8 mouse cellular contexts compared by ENCODE assay signal in the genomic region with DNA sequence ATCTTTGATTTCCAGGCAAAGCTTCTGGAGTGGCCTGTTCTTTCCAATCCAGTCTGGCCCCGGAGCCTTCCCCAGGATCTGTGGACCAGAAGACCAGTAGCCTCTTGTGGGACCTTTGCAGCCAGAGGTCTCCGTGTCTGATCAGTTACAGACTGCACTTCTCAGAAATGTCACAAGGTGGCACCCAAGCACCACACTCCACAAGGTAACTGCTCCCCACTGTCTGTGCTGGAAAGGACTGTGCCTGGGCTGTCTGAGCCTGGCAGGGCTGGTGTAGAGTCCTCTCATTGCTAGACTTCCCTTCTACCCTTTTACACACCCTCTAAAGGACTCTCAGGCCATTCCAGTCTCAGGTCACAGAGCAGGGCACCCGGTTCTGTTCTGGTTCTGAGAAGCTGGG. TPM values are rescaled to one million over a fixed set of nuclear protein-coding genes. Genes with fewer than 3 reads are reported as not detected.
DNase-seq lines count a peak whose midpoint lies in the region; ATAC-seq and TF ChIP-seq lines count a peak whose summit lies in the region.

No protein-coding gene starts in this region.

- no peaks in the 10 kb centered on the region for H3K27me3 ChIP-seq in forebrain, postnatal 0 days (ENCODE audit: insufficient read depth, low read length)
- peaks cover 6% of the 10 kb centered on the region; the same call in 1 of the 2 replicates for H3K27me3 ChIP-seq in hindbrain, embryonic 13.5 days

- H3K36me3 ChIP-seq in forebrain, postnatal 0 days (ENCODE audit: insufficient read depth) = no peaks in the 10 kb centered on the region
- H3K36me3 ChIP-seq in hindbrain, embryonic 13.5 days = no peaks in the 10 kb centered on the region

- peak; percentile 36 for DNase-seq in MEL-GATA-1-ER (ENCODE audit: extremely low read depth, low read depth)
- peak; percentile 70 to 79 for DNase-seq in cerebellum, adult 18-20 months
- peak; percentile 79 for DNase-seq in forebrain, postnatal 0 days
- peak; percentile 85 to 86 for DNase-seq in layer of hippocampus, postnatal 10 days (ENCODE audit: low spot score in 2 of 2)
- DNase-seq in lung, postnatal 10 days = peak; percentile 80
- DNase-seq in retina, embryonic 14.5 days (ENCODE audit: low spot score) = peak; percentile 87
- peak; percentile 73 for DNase-seq in thymus, postnatal 25 days

- no peak overlapping the region for H3K4me3 ChIP-seq in forebrain, postnatal 0 days (ENCODE audit: low read depth, low read length)
- no peak overlapping the region for H3K4me3 ChIP-seq in hindbrain, embryonic 13.5 days

- no peak overlapping the region for H3K4me2 ChIP-seq in forebrain, postnatal 0 days (ENCODE audit: low read depth)
- no peak overlapping the region for H3K4me2 ChIP-seq in hindbrain, embryonic 13.5 days

- no peaks in the 10 kb centered on the region for H3K4me1 ChIP-seq in forebrain, postnatal 0 days (ENCODE audit: insufficient read depth)
- no peaks in the 10 kb centered on the region for H3K4me1 ChIP-seq in hindbrain, embryonic 13.5 days (replicated peaks)

- no peak overlapping the region for H3K9ac ChIP-seq in forebrain, postnatal 0 days
- H3K9ac ChIP-seq in hindbrain, embryonic 13.5 days = no peak overlapping the region

- no peaks in the 10 kb centered on the region for H3K9me3 ChIP-seq in forebrain, postnatal 0 days (ENCODE audit: low read length)
- H3K9me3 ChIP-seq in hindbrain, embryonic 13.5 days = no peaks in the 10 kb centered on the region

- ATAC-seq in forebrain, postnatal 0 days = peak; percentile 90
- ATAC-seq in hindbrain, embryonic 13.5 days (ENCODE audit: low FRiP score) = peak; percentile 84

- 42% methylated on average over 3 of the region's 3 CpGs for WGBS in forebrain, postnatal 0 days
- 43% methylated on average over 3 of the region's 3 CpGs for WGBS in hindbrain, embryonic 13.5 days

- no peak overlapping the region for H3K27ac ChIP-seq in forebrain, postnatal 0 days (ENCODE audit: low read depth, low read length)
- no peak overlapping the region for H3K27ac ChIP-seq in hindbrain, embryonic 13.5 days

- TF ChIP-seq CTCF in forebrain, postnatal 0 days (IDR thresholded peaks at IDR 0.05; ENCODE audit: low read depth) = peak; percentile 92

RNA-seq across cellular contexts. Expression of gene Olfr545, which starts 7.5 kb away (rescaled TPM):
- 0.24 TPM in 1 of 2 replicates, not detected in the other for total RNA-seq in forebrain, postnatal 0 days (2014; rRNA removed)
- 0.05 and 0.08 TPM in 2 replicates for polyA plus RNA-seq in forebrain, postnatal 0 days (2015; fragmentation: Nextera tagmentation; extraction: Ambion mirVana)
- polyA plus RNA-seq in hindbrain, embryonic 13.5 days (2015; fragmentation: Nextera tagmentation; extraction: Ambion mirVana) = 0.14 and 0.19 TPM in 2 replicates
- not detected for total RNA-seq in layer of hippocampus, postnatal 10 days (2021)

RNA-seq across cellular contexts. Expression of gene Olfr544, which starts 18.7 kb away (rescaled TPM):
- not detected in 2 replicates for total RNA-seq in forebrain, postnatal 0 days (2014; rRNA removed)
- polyA plus RNA-seq in forebrain, postnatal 0 days (2015; fragmentation: Nextera tagmentation; extraction: Ambion mirVana) = 0.04 and 0.05 TPM in 2 replicates
- 0.21 and 0.30 TPM in 2 replicates for polyA plus RNA-seq in hindbrain, embryonic 13.5 days (2015; fragmentation: Nextera tagmentation; extraction: Ambion mirVana)
- not detected for total RNA-seq in layer of hippocampus, postnatal 10 days (2021)

RNA-seq across cellular contexts. Expression of gene Olfr543, which starts 25.4 kb away (rescaled TPM):
- not detected in 2 replicates for total RNA-seq in forebrain, postnatal 0 days (2014; rRNA removed)
- polyA plus RNA-seq in forebrain, postnatal 0 days (2015; fragmentation: Nextera tagmentation; extraction: Ambion mirVana) = 0.23 and 0.25 TPM in 2 replicates
- 0.60 and 0.85 TPM in 2 replicates for polyA plus RNA-seq in hindbrain, embryonic 13.5 days (2015; fragmentation: Nextera tagmentation; extraction: Ambion mirVana)
- total RNA-seq in layer of hippocampus, postnatal 10 days (2021) = not detected

RNA-seq across cellular contexts. Expression of gene Olfr547, which starts 27.7 kb away (rescaled TPM):
- total RNA-seq in forebrain, postnatal 0 days (2014; rRNA removed) = not detected in 2 replicates
- not detected in 2 replicates for polyA plus RNA-seq in forebrain, postnatal 0 days (2015; fragmentation: Nextera tagmentation; extraction: Ambion mirVana)
- not detected in 2 replicates for polyA plus RNA-seq in hindbrain, embryonic 13.5 days (2015; fragmentation: Nextera tagmentation; extraction: Ambion mirVana)
- not detected for total RNA-seq in layer of hippocampus, postnatal 10 days (2021)

RNA-seq across cellular contexts. Expression of gene Olfr548-ps1, which starts 33.8 kb away (rescaled TPM):
- not detected in 2 replicates for total RNA-seq in forebrain, postnatal 0 days (2014; rRNA removed)
- not detected in 2 replicates for polyA plus RNA-seq in forebrain, postnatal 0 days (2015; fragmentation: Nextera tagmentation; extraction: Ambion mirVana)
- polyA plus RNA-seq in hindbrain, embryonic 13.5 days (2015; fragmentation: Nextera tagmentation; extraction: Ambion mirVana) = not detected in 2 replicates
- total RNA-seq in layer of hippocampus, postnatal 10 days (2021) = not detected

Comparison
In these comparisons a context has a peak if more than half of its experiments do, and no peak if none do; other contexts are left out.
1. DNase-seq: peak in every context shown above with its lines; median percentile 87 in retina, embryonic 14.5 days; 86 in layer of hippocampus, postnatal 10 days; 80 in lung, postnatal 10 days; 79 in forebrain, postnatal 0 days; 74 in cerebellum, adult 18-20 months; 73 in thymus, postnatal 25 days; 36 in MEL-GATA-1-ER.